Mouse (Mus musculus) forebrain, postnatal 0 days (tissue): ENCODE data around the gene C2cd4c. TPM values are rescaled to one million over a fixed set of nuclear protein-coding genes. Genes with fewer than 3 reads are reported as not detected.

ENCODE experiments used
- ATAC-seq: fragments of 200-750 bp; cut with Nextera tagmentation; 2 replicates; pipeline ENCODE4 v1.8.0; 2017; ENCODE audit warnings: mild to moderate bottlenecking, moderate library complexity
- DNase-seq: peaks from one replicate; pipeline ENCODE4 v3.0.0-alpha.2; 2015
- H3K27ac ChIP-seq: fragments of 300-500 bp; sonication (generic); 2 replicates; pipeline ENCODE4 v1.5.1; 2014; ENCODE audit warnings: low read depth, mild to moderate bottlenecking, antibody characterized with exemption, low read length, moderate library complexity, mixed read lengths
- H3K27me3 ChIP-seq: fragments of 300-500 bp; sonication (generic); 2 replicates; pipeline ENCODE4 v1.6.1; 2014; ENCODE audit warnings: mild to moderate bottlenecking, low read length, mixed read lengths; ENCODE audit not compliant: insufficient read depth
- H3K36me3 ChIP-seq: fragments of 300-500 bp; sonication (generic); 2 replicates; pipeline ENCODE4 v1.6.1; 2014; ENCODE audit warnings: mild to moderate bottlenecking, moderate library complexity; ENCODE audit not compliant: insufficient read depth
- H3K4me1 ChIP-seq: fragments of 300-500 bp; sonication (generic); 2 replicates; pipeline ENCODE4 v1.6.1; 2014; ENCODE audit warnings: antibody characterized with exemption; ENCODE audit not compliant: insufficient read depth
- H3K4me2 ChIP-seq: fragments of 300-500 bp; sonication (generic); 2 replicates; pipeline ENCODE4 v1.6.1; 2014; ENCODE audit warnings: low read depth, mild to moderate bottlenecking, moderate library complexity
- H3K4me3 ChIP-seq: fragments of 300-500 bp; sonication (generic); 2 replicates; pipeline ENCODE4 v1.5.1; 2014; ENCODE audit warnings: low read depth, low read length, mixed read lengths
- H3K9ac ChIP-seq: fragments of 300-500 bp; sonication (generic); 2 replicates; pipeline ENCODE4 v1.6.1; 2014; ENCODE audit warnings: mild to moderate bottlenecking
- H3K9me3 ChIP-seq: fragments of 300-500 bp; sonication (generic); 2 replicates; pipeline ENCODE4 v1.6.1; 2016; ENCODE audit warnings: low read length
- CTCF ChIP-seq: sonication (generic); IDR thresholded peaks from 2 replicates; pipeline ENCODE4 v1.5.1; 2016; ENCODE audit warnings: antibody characterized with exemption, control low read depth, low read depth
- WGBS: fragments of 180-500 bp; shearing (Covaris S2); extraction: QIAGEN DNeasy Blood & Tissue Kit; methylation state at CpG from one replicate; pipeline ENCODE4 v1.1.7; 2014; 5-methylcytosine and 5-hydroxymethylcytosine counted together
- polyA plus RNA-seq: library from polyadenylated mRNA; unstranded; fragments of >200 nt; fragmentation: Nextera tagmentation; extraction: Ambion mirVana; gene quantifications from 2 replicates; pipeline ENCODE4 v1.2.1, GENCODE M21; 2015
- total RNA-seq: library from RNA; depleted of rRNA; stranded (reverse); fragments of >200 nt; gene quantifications from 2 replicates; pipeline ENCODE4 v1.2.3, GENCODE M21; 2014

Gene C2cd4c
- total and polyA plus RNA-seq, 2 experiments from 2014 or later: 0.69 to 26.7 TPM

DNA sequence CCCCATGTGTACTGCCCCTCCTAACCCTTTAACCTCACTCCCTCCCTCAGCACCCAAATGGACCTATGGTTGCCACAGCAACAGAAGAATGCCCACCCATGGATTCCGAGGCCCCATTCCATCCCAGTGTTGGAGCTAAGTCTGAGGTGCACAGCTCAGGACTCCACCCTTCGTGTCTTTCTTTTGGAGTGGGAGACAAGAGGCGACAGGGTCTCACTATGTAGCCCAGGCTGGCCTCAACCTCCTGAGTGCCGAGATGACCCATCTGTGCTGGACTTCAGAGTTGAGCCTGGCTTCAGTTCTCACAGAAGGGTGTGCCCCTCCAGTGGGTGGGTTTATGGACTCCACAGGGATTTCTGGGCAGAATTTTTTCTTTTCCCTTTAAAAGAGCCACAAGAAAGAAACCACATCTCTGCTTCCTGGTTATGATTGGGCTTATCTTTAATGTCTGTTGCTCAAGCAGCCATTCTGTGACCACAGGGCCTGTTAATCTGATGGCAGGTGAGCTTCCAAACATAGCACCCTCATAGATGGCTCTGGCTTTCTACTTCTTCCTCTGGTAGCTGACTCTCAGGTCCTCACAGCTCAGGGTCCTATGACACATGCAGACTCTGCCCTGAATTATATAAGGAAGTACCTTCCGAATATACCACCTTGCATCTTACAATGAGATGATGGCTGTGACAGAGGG is 26.6 kb downstream of the C2cd4c start, which contains the start of gene Theg:
TSS of gene Theg (minus strand) at position 271 of the 691 bp plus-strand sequence.
- H3K4me2 ChIP-seq: no peak within 1 kb of the TSS
- no peak for DNase-seq
- WGBS: 84% methylated on average over 5 of the region's 5 CpGs
- H3K36me3 ChIP-seq: no peaks in the 10 kb centered on the region
- no peak for ATAC-seq
- H3K27me3 ChIP-seq: no peaks in the 10 kb centered on the region
- no peak within 1 kb of the TSS for H3K27ac ChIP-seq
- no peak for TF ChIP-seq CTCF
- no peaks in the 10 kb centered on the region for H3K4me1 ChIP-seq
- H3K9ac ChIP-seq: no peak within 1 kb of the TSS
- H3K9me3 ChIP-seq: no peaks in the 10 kb centered on the region
- H3K4me3 ChIP-seq: no peak within 1 kb of the TSS

DNA sequence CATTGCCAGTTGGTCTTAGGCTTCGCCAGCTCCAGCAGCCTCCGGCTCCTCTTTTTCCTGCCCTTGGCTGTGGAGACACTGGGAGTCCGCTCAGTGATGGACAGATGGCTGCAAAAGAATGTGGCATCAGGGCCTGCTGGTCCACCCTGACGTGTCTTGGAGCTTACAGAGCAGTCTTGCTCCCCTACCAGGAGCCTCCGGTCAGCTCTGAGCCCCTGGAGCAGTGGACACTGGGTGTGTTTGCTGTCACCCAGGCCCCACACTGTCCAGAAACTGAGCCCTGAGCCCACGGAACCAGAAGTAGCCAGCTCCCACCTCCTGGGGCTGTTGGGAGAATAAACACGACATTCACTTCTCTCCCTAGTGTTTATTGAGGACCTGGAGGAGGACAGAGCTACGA is 27.6 kb downstream of the C2cd4c start:
- no peak overlapping the region for H3K4me3 ChIP-seq
- H3K9me3 ChIP-seq: no peaks in the 10 kb centered on the region
- H3K27ac ChIP-seq: no peak overlapping the region
- ATAC-seq (no peak), DNase-seq (no peak)
- no peaks in the 10 kb centered on the region for H3K36me3 ChIP-seq
- H3K9ac ChIP-seq: no peak overlapping the region
- H3K27me3 ChIP-seq: no peaks in the 10 kb centered on the region
- WGBS: 79% methylated on average over 8 of the region's 8 CpGs
- no peak overlapping the region for H3K4me2 ChIP-seq
- no peak for TF ChIP-seq CTCF
- no peaks in the 10 kb centered on the region for H3K4me1 ChIP-seq

DNA sequence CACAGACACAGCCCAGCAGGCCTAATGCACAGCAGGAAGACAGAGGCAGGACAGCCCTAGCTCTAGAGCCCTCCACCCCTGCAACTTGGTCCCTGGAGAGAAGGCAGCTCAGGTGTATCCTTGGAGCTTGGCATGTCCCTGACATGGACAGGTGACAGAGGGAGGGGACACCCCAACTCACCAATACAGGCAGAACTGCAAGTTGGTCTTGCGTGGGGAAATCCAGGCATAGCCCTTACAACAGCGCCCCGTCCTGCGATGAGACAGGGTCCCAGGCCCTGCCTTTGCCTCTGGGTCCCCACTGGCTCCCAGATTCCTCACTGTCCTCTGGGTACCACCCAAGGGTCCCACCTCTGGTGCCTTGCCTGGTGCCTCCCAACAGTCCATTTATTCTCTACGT is 28.1 kb downstream of the C2cd4c start:
- H3K4me3 ChIP-seq: no peak overlapping the region
- no peak for ATAC-seq
- H3K4me2 ChIP-seq: no peak overlapping the region
- no peaks in the 10 kb centered on the region for H3K9me3 ChIP-seq
- H3K27ac ChIP-seq: no peak overlapping the region
- DNase-seq: no peak
- H3K9ac ChIP-seq: no peak overlapping the region
- H3K36me3 ChIP-seq: no peaks in the 10 kb centered on the region
- no peaks in the 10 kb centered on the region for H3K4me1 ChIP-seq
- TF ChIP-seq CTCF: no peak
- 95% methylated on average over 5 of the region's 5 CpGs for WGBS
- H3K27me3 ChIP-seq: no peaks in the 10 kb centered on the region

DNA sequence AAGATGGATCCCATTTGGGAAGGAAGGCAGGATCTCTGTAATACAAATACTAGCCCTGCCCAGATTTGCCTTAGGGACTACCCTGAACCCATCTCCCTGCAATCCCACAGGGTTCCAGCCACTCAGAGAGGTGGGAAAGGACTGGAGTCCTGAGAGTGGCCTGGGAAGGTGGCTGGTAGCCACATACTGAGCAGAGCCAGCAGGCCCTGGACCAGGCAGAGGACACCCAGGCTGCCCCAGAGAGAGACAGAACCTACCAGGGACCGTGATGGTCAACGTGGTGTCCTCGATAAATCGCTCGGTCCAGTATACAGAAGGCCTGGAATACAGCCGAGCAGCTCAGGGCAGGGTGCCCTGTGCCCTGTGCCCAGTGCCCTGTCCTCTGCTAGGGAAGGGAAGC is 28.7 kb downstream of the C2cd4c start:
- DNase-seq (no peak), ATAC-seq (no peak)
- Histone ChIP-seq H3K27me3 (no peaks in the 10 kb centered on the region), H3K36me3 (no peaks in the 10 kb centered on the region), H3K9ac (no peak overlapping the region), H3K4me3 (no peak overlapping the region), H3K4me1 (no peaks in the 10 kb centered on the region), H3K9me3 (no peaks in the 10 kb centered on the region), H3K4me2 (no peak overlapping the region), H3K27ac (no peak overlapping the region)
- no peak for TF ChIP-seq CTCF
- WGBS: 92% methylated on average over 6 of the region's 6 CpGs

DNA sequence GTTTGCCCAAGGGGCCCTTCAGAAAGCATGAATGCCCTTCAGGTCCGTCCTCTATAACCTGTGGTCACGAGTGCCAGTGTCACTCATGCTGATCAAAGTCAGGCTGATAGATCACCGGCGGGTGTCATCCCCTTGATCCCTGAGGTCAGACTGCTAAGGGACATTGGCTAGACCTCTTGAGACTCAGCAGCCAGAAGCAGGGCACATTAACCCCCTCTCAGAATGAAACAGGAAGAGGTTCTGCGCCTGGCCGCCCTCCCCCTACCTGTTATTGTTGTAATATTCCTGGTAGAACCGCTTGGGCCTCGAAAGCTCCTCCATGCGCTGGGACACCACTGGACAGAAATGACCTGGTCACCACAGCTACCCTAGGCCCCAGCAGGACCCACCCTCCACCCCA is 29.4 kb downstream of the C2cd4c start:
- no peaks in the 10 kb centered on the region for H3K36me3 ChIP-seq
- no peak overlapping the region for H3K4me3 ChIP-seq
- no peak overlapping the region for H3K9ac ChIP-seq
- H3K27ac ChIP-seq: no peak overlapping the region
- H3K4me1 ChIP-seq: no peaks in the 10 kb centered on the region
- no peaks in the 10 kb centered on the region for H3K9me3 ChIP-seq
- DNase-seq: no peak
- H3K4me2 ChIP-seq: no peak overlapping the region
- no peaks in the 10 kb centered on the region for H3K27me3 ChIP-seq
- no peak for TF ChIP-seq CTCF
- ATAC-seq: no peak
- WGBS: 85% methylated on average over 9 of the region's 9 CpGs

DNA sequence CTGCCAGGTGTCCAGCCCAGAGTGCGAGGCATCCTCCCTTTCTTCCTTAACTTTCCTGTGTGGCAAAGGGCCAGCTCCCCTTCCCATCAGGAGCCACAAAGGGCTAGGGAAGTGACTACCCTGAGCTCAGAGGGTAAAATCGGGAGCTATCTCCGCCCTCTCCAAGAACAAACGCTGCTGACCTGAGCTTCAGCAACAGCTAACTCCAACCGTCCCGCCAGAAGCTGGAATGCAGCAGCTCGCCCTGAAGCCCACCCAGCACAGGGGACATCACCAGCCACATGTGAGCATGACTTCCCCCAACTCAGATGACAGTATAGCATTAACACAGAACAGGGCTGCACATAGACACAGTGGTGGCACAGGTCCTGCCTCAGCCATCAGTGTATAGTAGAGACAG is 29.8 kb downstream of the C2cd4c start:
- no peak for TF ChIP-seq CTCF
- H3K4me1 ChIP-seq: no peaks in the 10 kb centered on the region
- DNase-seq (no peak), ATAC-seq (no peak)
- no peaks in the 10 kb centered on the region for H3K27me3 ChIP-seq
- 78% methylated on average over 7 of the region's 7 CpGs for WGBS
- H3K36me3 ChIP-seq: no peaks in the 10 kb centered on the region
- no peaks in the 10 kb centered on the region for H3K9me3 ChIP-seq
- H3K9ac ChIP-seq: no peak overlapping the region
- H3K4me3 ChIP-seq: no peak overlapping the region
- H3K27ac ChIP-seq: no peak overlapping the region
- H3K4me2 ChIP-seq: no peak overlapping the region

DNA sequence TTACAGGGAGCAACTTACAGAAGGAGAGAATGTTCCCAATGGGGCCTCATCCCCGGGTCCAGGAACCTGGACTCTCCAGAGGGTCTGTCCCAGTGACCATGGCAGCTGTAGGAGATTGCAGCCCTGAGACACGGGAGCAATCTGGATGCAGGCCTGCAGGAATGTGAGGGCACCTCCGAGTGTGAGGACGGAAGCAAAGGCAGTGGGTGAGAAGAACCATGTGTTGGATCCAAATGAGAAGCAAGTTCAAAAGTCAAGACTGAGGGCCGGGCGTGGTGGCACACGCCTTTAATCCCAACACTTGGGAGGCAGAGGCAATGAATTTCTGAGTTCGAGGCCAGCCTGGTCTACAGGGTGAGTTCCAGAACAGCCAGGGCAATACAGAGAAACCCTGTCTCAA is 32.3 kb downstream of the C2cd4c start:
- H3K4me1 ChIP-seq: no peaks in the 10 kb centered on the region
- no peaks in the 10 kb centered on the region for H3K27me3 ChIP-seq
- ATAC-seq (no peak), DNase-seq (no peak)
- TF ChIP-seq CTCF: no peak
- no peaks in the 10 kb centered on the region for H3K9me3 ChIP-seq
- no peak overlapping the region for H3K27ac ChIP-seq
- no peak overlapping the region for H3K9ac ChIP-seq
- 92% methylated on average over 8 of the region's 8 CpGs for WGBS
- no peaks in the 10 kb centered on the region for H3K36me3 ChIP-seq
- no peak overlapping the region for H3K4me3 ChIP-seq
- H3K4me2 ChIP-seq: no peak overlapping the region

DNA sequence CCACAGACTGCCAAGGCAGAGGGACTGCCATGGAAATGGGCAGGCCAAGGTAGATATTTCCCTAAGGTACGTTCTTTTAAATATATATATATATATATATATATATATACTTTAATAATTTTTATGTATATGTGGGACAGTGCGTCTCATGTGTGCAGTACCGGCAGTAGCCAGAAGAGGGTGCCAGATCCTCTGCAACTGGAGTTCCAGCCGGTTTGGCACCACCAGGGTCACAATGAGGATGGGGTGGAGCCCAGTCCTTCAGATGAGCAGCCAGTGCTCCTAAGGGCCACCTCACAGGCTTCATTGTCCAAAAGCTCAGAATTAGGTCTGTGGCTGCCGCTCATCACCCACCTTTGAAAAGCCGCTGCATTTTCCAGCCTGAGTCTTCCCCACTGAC is 33.0 kb downstream of the C2cd4c start:
- Histone ChIP-seq H3K27me3 (no peaks in the 10 kb centered on the region), H3K36me3 (no peaks in the 10 kb centered on the region), H3K4me2 (no peak overlapping the region), H3K9ac (no peak overlapping the region), H3K4me3 (no peak overlapping the region), H3K4me1 (no peaks in the 10 kb centered on the region), H3K9me3 (no peaks in the 10 kb centered on the region), H3K27ac (no peak overlapping the region)
- peak; percentile 62 for DNase-seq
- ATAC-seq: peak; percentile 32
- WGBS: 35% methylated on average over 6 of the region's 6 CpGs
- peak; percentile 69 for TF ChIP-seq CTCF
